In genomic region chr5:140540106-140540505, GRCm38 (mm10) we compare ENCODE assay signal across 9 mouse cellular contexts. TPM values are rescaled to one million over a fixed set of nuclear protein-coding genes. Genes with fewer than 3 reads are reported as not detected.
DNase-seq lines count a peak whose midpoint lies in the region; ATAC-seq and TF ChIP-seq lines count a peak whose summit lies in the region.
"Had no signal": no experiment of that assay in that cellular context is flagged by ENCODE, and none has a peak within 500 bp of the region (broad histone marks: within the 10 kb centered on the region; RNA-seq: fewer than 3 reads in every experiment).

No protein-coding gene starts in this region.

- no peaks in the 10 kb centered on the region for H3K36me3 ChIP-seq in E14TG2a.4 (ENCODE audit: insufficient read depth, low read length)
- H3K36me3 ChIP-seq in forebrain, embryonic 10.5 days (replicated peaks), result no peaks in the 10 kb centered on the region
- no peaks in the 10 kb centered on the region for H3K36me3 ChIP-seq in heart, postnatal 0 days (replicated peaks; ENCODE audit: control insufficient read depth, insufficient read depth, low read length)
- no peaks in the 10 kb centered on the region for H3K36me3 ChIP-seq in liver, embryonic 16.5 days (ENCODE audit: control insufficient read depth, insufficient read depth)

- TF ChIP-seq POLR2A in bone marrow macrophage, adult 2 months (IDR thresholded peaks at IDR 0.05; ENCODE audit: borderline replicate concordance, low read depth, low read length), result no peak

- H3K27ac ChIP-seq in bone marrow macrophage, adult 2 months (ENCODE audit: insufficient read depth, low read depth, low read length), result no peak overlapping the region
- H3K27ac ChIP-seq in forebrain, embryonic 10.5 days, result peak overlapping the region; percentile 40; the same call in 1 of the 2 replicates
- H3K27ac ChIP-seq in heart, postnatal 0 days (ENCODE audit: low read depth), result no peak overlapping the region
- H3K27ac ChIP-seq in liver, embryonic 16.5 days (ENCODE audit: low read length), result no peak overlapping the region

- no peak overlapping the region for H3K4me2 ChIP-seq in heart, postnatal 0 days (ENCODE audit: low read depth, low read length)
- no peak overlapping the region for H3K4me2 ChIP-seq in liver, embryonic 16.5 days (ENCODE audit: low read depth, low read length)

- TF ChIP-seq EP300 in heart, postnatal 0 days (IDR thresholded peaks at IDR 0.05; ENCODE audit: low read depth), result no peak

- TF ChIP-seq CTCF in E14TG2a.4 (conservative IDR thresholded peaks at IDR 0.05; ENCODE audit: low read length), result peak; percentile 72
- TF ChIP-seq CTCF in bone marrow macrophage, adult 2 months (IDR thresholded peaks at IDR 0.05; ENCODE audit: low read depth, low read length), result peak; percentile 85
- peak; percentile 92 for TF ChIP-seq CTCF in heart, postnatal 0 days (IDR thresholded peaks at IDR 0.05; ENCODE audit: low read depth)

- 14% methylated on average over 8 of the region's 8 CpGs for WGBS in forebrain, embryonic 10.5 days
- 10% methylated on average over 8 of the region's 8 CpGs for WGBS in heart, postnatal 0 days
- 12% methylated on average over 8 of the region's 8 CpGs for WGBS in liver, embryonic 16.5 days (ENCODE audit: insufficient replicate concordance)

- H3K4me3 ChIP-seq in E14TG2a.4 (replicated peaks; ENCODE audit: low read length), result no peak overlapping the region
- H3K4me3 ChIP-seq in bone marrow macrophage, adult 2 months (ENCODE audit: insufficient read depth, low read length), result no peak overlapping the region
- H3K4me3 ChIP-seq in forebrain, embryonic 10.5 days, result no peak overlapping the region
- no peak overlapping the region for H3K4me3 ChIP-seq in heart, postnatal 0 days (ENCODE audit: low read depth, low read length)
- no peak overlapping the region for H3K4me3 ChIP-seq in liver, embryonic 16.5 days (ENCODE audit: low read depth, low read length)

- H3K9ac ChIP-seq in heart, postnatal 0 days (replicated peaks; ENCODE audit: low read depth, low read length), result no peak overlapping the region
- no peak overlapping the region for H3K9ac ChIP-seq in liver, embryonic 16.5 days (ENCODE audit: low read depth, low read length)

- H3K9me3 ChIP-seq in E14TG2a.4 (ENCODE audit: low read length), result peaks cover 18% of the 10 kb centered on the region
- no peaks in the 10 kb centered on the region for H3K9me3 ChIP-seq in forebrain, embryonic 10.5 days
- H3K9me3 ChIP-seq in heart, postnatal 0 days (replicated peaks; ENCODE audit: control insufficient read depth, low read length), result no peaks in the 10 kb centered on the region
- no peaks in the 10 kb centered on the region for H3K9me3 ChIP-seq in liver, embryonic 16.5 days (replicated peaks; ENCODE audit: control insufficient read depth, low read length)

- DNase-seq in forebrain, embryonic 10.5 days (ENCODE audit: extremely low spot score, low spot score), result peak; percentile 82
- DNase-seq in heart, postnatal 0 days (ENCODE audit: low spot score), result peak; percentile 58
- peak; percentile 90 to 92 for DNase-seq in kidney, postnatal 4 days
- peak; percentile 83 for DNase-seq in thymus, postnatal 0 days (ENCODE audit: low spot score)

- peaks cover 21% of the 10 kb centered on the region for H3K27me3 ChIP-seq in E14TG2a.4 (ENCODE audit: insufficient read depth, low read length)
- H3K27me3 ChIP-seq in forebrain, embryonic 10.5 days (ENCODE audit: poor library complexity, severe bottlenecking), result no peaks in the 10 kb centered on the region
- H3K27me3 ChIP-seq in heart, postnatal 0 days (ENCODE audit: control insufficient read depth, insufficient read depth, low read length), result no peaks in the 10 kb centered on the region
- H3K27me3 ChIP-seq in liver, embryonic 16.5 days (ENCODE audit: control insufficient read depth, insufficient read depth, low read depth, low read length), result no peaks in the 10 kb centered on the region

- peak; percentile 21 for ATAC-seq in heart, postnatal 0 days (ENCODE audit: insufficient read depth, low read depth)
- 0 out of 2 replicates have a peak, but pooled peaks have one; percentile 50 for ATAC-seq in liver, embryonic 16.5 days (ENCODE audit: low read depth)
- peak; percentile 79 for ATAC-seq in neutrophil, adult 5-6 weeks (ENCODE audit: extremely low read depth, insufficient number of reproducible peaks, low FRiP score, poor library complexity, severe bottlenecking)

- 0 out of 2 replicates have a peak, but pooled peaks cover 2% of the 10 kb centered on the region for H3K4me1 ChIP-seq in E14TG2a.4 (replicated peaks; ENCODE audit: low read depth, low read length)
- H3K4me1 ChIP-seq in bone marrow macrophage, adult 2 months (ENCODE audit: control insufficient read depth, insufficient read depth, low read length), result no peaks in the 10 kb centered on the region
- H3K4me1 ChIP-seq in forebrain, embryonic 10.5 days, result peaks cover 18% of the 10 kb centered on the region
- H3K4me1 ChIP-seq in heart, postnatal 0 days (ENCODE audit: control insufficient read depth, insufficient read depth), result no peaks in the 10 kb centered on the region
- no peaks in the 10 kb centered on the region for H3K4me1 ChIP-seq in liver, embryonic 16.5 days (ENCODE audit: control insufficient read depth, low read depth, low read length)

RNA-seq across cellular contexts. Expression of gene Grifin, which starts 24.8 kb away (rescaled TPM):
- polyA plus RNA-seq in bone marrow macrophage, adult 2 months (2012; ENCODE audit: insufficient read depth, insufficient read length, missing spikeins), result not detected in 2 replicates
- polyA plus RNA-seq in forebrain, embryonic 10.5 days (2016; fragmentation: Nextera tagmentation; extraction: Ambion mirVana), result not detected in 2 replicates
- total RNA-seq in heart, postnatal 0 days (2014; rRNA removed; ENCODE audit: low replicate concordance), result not detected in 2 replicates
- not detected in 2 replicates for polyA plus RNA-seq in heart, postnatal 0 days (2015; fragmentation: Nextera tagmentation; extraction: Ambion mirVana)
- polyA plus RNA-seq in liver, embryonic 16.5 days (2015; fragmentation: Nextera tagmentation; extraction: Ambion mirVana), result 0.59 and 1.2 TPM in 2 replicates
- 0.86 TPM in 1 of 2 replicates, not detected in the other for total RNA-seq in neutrophil, adult 5-6 weeks (2017)
- polyA plus RNA-seq in thymus, postnatal 0 days (2015; fragmentation: Nextera tagmentation; extraction: Ambion mirVana), result 13.1 and 21.2 TPM in 2 replicates
- polyA plus RNA-seq: heart, embryonic 14.5 days had no signal

RNA-seq across cellular contexts. Expression of gene Chst12, which starts 34.8 kb away (rescaled TPM):
- 48.9 and 51.3 TPM in 2 replicates for polyA plus RNA-seq in bone marrow macrophage, adult 2 months (2012; ENCODE audit: insufficient read depth, insufficient read length, missing spikeins)
- polyA plus RNA-seq in forebrain, embryonic 10.5 days (2016; fragmentation: Nextera tagmentation; extraction: Ambion mirVana), result 14.0 and 15.1 TPM in 2 replicates
- 4.1 and 4.7 TPM in 2 replicates for total RNA-seq in heart, postnatal 0 days (2014; rRNA removed; ENCODE audit: low replicate concordance)
- polyA plus RNA-seq in heart, postnatal 0 days (2015; fragmentation: Nextera tagmentation; extraction: Ambion mirVana), result 5.9 and 6.6 TPM in 2 replicates
- 8.6 and 8.7 TPM in 2 replicates for polyA plus RNA-seq in liver, embryonic 16.5 days (2015; fragmentation: Nextera tagmentation; extraction: Ambion mirVana)
- total RNA-seq in neutrophil, adult 5-6 weeks (2017), result 24.9 and 30.5 TPM in 2 replicates
- 14.7 and 17.5 TPM in 2 replicates for polyA plus RNA-seq in thymus, postnatal 0 days (2015; fragmentation: Nextera tagmentation; extraction: Ambion mirVana)

Comparison
In these comparisons a context has a peak if more than half of its experiments do, and no peak if none do; other contexts are left out.
1. ATAC-seq: peak in every context shown above with its lines; median percentile 79 in neutrophil, adult 5-6 weeks; 50 in liver, embryonic 16.5 days; 21 in heart, postnatal 0 days.